Mouse (Mus musculus): Measurements from ENCODE around the gene Fbxw20. TPM values are rescaled to one million over a fixed set of nuclear protein-coding genes. Genes with fewer than 3 reads are reported as not detected.
"Not testable (repeated sequence)": the region's sequence is repeated elsewhere in the genome, so short reads cannot be mapped to it uniquely, and the experiment has no call there.

The Fbxw20 gene
- polyA plus RNA-seq (2014; fragmentation: Nextera tagmentation; extraction: Ambion mirVana), result not detected in 2 replicates

DNA sequence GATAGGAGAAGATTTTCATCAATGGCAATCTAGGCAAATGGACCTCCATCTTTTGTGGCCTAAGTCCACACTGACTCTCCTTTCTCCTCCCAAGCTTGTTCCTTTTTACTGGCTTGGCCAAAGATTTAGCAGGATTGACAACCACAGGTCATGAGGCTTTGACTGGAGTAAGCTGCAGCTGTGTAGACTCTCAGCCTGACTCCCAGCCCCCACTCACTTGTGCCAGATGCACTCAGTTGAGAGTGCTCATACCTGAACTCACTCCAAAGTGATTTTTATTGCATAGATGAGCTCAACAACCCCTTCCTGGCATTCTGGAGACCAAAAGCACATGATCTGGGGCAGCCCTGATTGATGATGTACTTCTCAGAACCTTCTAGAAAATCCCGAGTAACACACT lies at the start of gene Fbxw20:
Fbxw20 (minus strand) TSS at position 101 of the 400 bp plus-strand sequence.
- H3K4me3 ChIP-seq (ENCODE audit: low read depth, low read length), result no peak within 1 kb of the TSS
- ATAC-seq (ENCODE audit: low FRiP score), result no peak
- no peaks in the 10 kb centered on the region for H3K27me3 ChIP-seq (ENCODE audit: control insufficient read depth, insufficient read depth, low read length)
- H3K27ac ChIP-seq (ENCODE audit: low read depth, low read length), result no peak within 1 kb of the TSS
- DNase-seq (ENCODE audit: low spot score, missing footprints), result no peak
- H3K4me2 ChIP-seq, result no peak within 1 kb of the TSS
- H3K36me3 ChIP-seq (ENCODE audit: control insufficient read depth, insufficient read depth, low read length), result no peaks in the 10 kb centered on the region
- no peak within 1 kb of the TSS for H3K9ac ChIP-seq (ENCODE audit: low read length)
- no peaks in the 10 kb centered on the region for H3K4me1 ChIP-seq (ENCODE audit: control insufficient read depth, insufficient read depth, low read length)
- no peaks in the 10 kb centered on the region for H3K9me3 ChIP-seq (ENCODE audit: control insufficient read depth, low read length)
- 100% methylated on average over 1 of the region's 1 CpGs for WGBS

DNA sequence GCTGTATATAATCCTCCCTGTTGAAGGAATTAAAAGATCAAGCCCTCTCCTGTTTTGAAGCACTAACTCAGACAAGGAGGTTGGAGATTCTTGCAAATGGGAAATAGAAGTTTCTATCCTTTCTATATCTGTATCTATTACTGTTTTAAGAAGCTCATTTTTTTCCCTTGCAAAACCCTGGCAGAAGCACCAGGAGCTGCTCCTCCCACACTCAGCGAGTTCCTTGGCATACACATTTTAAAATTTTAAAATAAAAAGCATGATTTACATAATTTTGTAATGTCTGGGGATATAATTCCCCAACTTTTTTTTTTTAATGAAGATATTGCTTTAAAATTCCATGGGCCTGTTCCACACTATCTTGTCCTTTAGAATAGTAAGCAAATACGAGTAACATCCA lies 28.5 kb upstream of the Fbxw20 start:
- 78% methylated on average over 2 of the region's 2 CpGs for WGBS
- H3K9ac ChIP-seq (ENCODE audit: low read length), result no peak overlapping the region
- ATAC-seq (ENCODE audit: low FRiP score), result no peak

DNA sequence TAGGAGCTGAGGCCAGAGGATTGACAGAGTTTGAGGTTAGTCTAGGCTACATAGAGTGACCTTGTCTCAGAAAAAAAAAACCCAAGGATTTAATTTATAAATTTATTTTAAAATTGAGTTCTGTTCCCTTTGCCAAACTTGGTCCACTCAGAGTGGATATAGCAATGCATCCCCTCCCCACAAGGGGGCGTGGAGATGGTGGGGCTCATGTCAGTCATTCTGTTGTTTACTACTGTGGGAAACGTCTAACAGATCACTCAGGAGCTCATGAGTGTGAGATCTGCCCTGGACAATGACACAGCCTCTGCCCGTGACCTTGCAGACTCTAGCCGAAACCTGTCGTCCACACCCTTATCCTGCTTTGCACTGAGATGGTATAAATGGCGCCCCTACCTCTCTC lies 16.1 kb downstream of the Fbxw20 start:
- Histone ChIP-seq H3K27me3 (ENCODE audit: control insufficient read depth, insufficient read depth, low read length) (no peaks in the 10 kb centered on the region), H3K9me3 (ENCODE audit: control insufficient read depth, low read length) (no peaks in the 10 kb centered on the region), H3K4me2 (no peak overlapping the region), H3K4me1 (ENCODE audit: control insufficient read depth, insufficient read depth, low read length) (no peaks in the 10 kb centered on the region), H3K4me3 (ENCODE audit: low read depth, low read length) (no peak overlapping the region), H3K36me3 (ENCODE audit: control insufficient read depth, insufficient read depth, low read length) (no peaks in the 10 kb centered on the region), H3K27ac (ENCODE audit: low read depth, low read length) (no peak overlapping the region), H3K9ac (ENCODE audit: low read length) (no peak overlapping the region)
- WGBS, result 70% methylated on average over 6 of the region's 6 CpGs
- DNase-seq (ENCODE audit: low spot score, missing footprints) (no peak), ATAC-seq (ENCODE audit: low FRiP score) (no peak)

More for the DNA sequence above, 28.5 kb upstream of the Fbxw20 start:
- H3K4me3 ChIP-seq (ENCODE audit: low read depth, low read length), result no peak overlapping the region
- H3K9me3 ChIP-seq (ENCODE audit: control insufficient read depth, low read length), result no peaks in the 10 kb centered on the region
- no peak overlapping the region for H3K27ac ChIP-seq (ENCODE audit: low read depth, low read length)
- no peaks in the 10 kb centered on the region for H3K27me3 ChIP-seq (ENCODE audit: control insufficient read depth, insufficient read depth, low read length)
- no peak for DNase-seq (ENCODE audit: low spot score, missing footprints)
- H3K4me2 ChIP-seq, result no peak overlapping the region
- no peaks in the 10 kb centered on the region for H3K36me3 ChIP-seq (ENCODE audit: control insufficient read depth, insufficient read depth, low read length)
- H3K4me1 ChIP-seq (ENCODE audit: control insufficient read depth, insufficient read depth, low read length), result no peaks in the 10 kb centered on the region

DNA sequence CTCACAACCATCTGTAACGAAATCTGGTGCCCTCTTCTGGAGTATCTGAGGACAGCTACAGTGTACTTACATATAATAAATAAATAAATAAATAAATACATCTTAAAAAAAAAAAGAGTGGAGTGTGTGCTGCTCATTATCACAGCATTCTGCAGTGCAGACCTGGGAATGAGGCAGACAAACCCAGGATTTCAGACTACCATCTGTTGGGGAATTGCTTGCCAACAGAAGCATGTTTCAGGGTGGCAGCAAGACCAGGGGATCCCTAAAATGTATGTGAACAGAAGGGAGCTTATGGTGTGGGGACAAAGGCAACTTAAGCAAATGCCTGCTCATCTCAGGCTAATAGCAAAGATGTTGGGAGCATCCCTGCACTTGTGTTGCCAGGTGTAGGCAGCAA lies 33.2 kb downstream of the Fbxw20 start:
- not testable (repeated sequence) for H3K4me3 ChIP-seq (ENCODE audit: low read depth, low read length); H3K27me3 ChIP-seq (ENCODE audit: control insufficient read depth, insufficient read depth, low read length); H3K4me1 ChIP-seq (ENCODE audit: control insufficient read depth, insufficient read depth, low read length); H3K4me2 ChIP-seq; ATAC-seq (ENCODE audit: low FRiP score); H3K36me3 ChIP-seq (ENCODE audit: control insufficient read depth, insufficient read depth, low read length); H3K9me3 ChIP-seq (ENCODE audit: control insufficient read depth, low read length); H3K27ac ChIP-seq (ENCODE audit: low read depth, low read length); DNase-seq (ENCODE audit: low spot score, missing footprints); H3K9ac ChIP-seq (ENCODE audit: low read length)
- WGBS, result 40% methylated on average over 1 of the region's 1 CpGs

DNA sequence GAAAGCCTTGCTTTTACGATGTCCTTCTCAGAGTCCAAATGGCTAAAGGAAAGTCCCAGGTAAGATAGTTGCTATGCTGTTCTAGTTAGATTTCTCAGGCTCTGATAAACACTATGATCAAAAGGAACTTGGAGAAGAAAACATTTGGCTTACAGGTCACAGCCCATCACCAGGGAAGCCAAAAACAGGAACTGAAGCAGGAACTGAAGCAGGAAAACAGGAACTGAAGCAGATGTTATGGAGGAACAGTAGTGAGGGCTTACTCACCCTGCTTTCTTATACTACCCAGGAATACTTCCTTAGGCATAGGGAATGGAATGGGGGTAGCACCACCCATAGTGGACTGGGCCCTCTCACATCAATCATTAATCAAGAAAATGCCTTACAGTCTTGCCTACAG lies 34.2 kb downstream of the Fbxw20 start:
- Histone ChIP-seq H3K4me3 (ENCODE audit: low read depth, low read length) (no peak overlapping the region), H3K4me1 (ENCODE audit: control insufficient read depth, insufficient read depth, low read length) (no peaks in the 10 kb centered on the region), H3K4me2 (no peak overlapping the region), H3K36me3 (ENCODE audit: control insufficient read depth, insufficient read depth, low read length) (no peaks in the 10 kb centered on the region), H3K27me3 (ENCODE audit: control insufficient read depth, insufficient read depth, low read length) (no peaks in the 10 kb centered on the region), H3K9ac (ENCODE audit: low read length) (no peak overlapping the region), H3K9me3 (ENCODE audit: control insufficient read depth, low read length) (no peaks in the 10 kb centered on the region), H3K27ac (ENCODE audit: low read depth, low read length) (no peak overlapping the region)
- no peak for ATAC-seq (ENCODE audit: low FRiP score)
- 95% methylated on average over 1 of the region's 1 CpGs for WGBS
- DNase-seq (ENCODE audit: low spot score, missing footprints), result no peak

DNA sequence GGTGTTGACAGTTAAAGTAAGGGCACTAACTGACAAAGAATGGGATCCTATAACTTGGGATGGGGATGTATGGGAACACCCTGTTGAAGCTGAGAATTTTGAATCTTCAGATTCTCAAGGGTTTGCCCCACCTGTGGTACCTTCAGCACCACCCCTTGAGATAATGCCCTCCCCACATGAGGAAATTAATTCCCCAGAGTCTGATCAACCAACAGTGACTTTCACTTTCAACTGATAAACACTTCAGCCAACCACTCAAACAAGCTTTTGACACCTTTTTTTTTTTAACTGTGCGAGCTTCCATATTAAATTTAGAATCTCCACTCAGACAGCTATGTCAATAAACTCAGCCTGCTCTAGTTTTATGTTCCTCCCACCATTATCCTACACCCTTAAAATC lies 35.2 kb downstream of the Fbxw20 start:
- Histone ChIP-seq H3K9ac (ENCODE audit: low read length) (no peak overlapping the region), H3K4me1 (ENCODE audit: control insufficient read depth, insufficient read depth, low read length) (no peaks in the 10 kb centered on the region), H3K27me3 (ENCODE audit: control insufficient read depth, insufficient read depth, low read length) (no peaks in the 10 kb centered on the region), H3K4me3 (ENCODE audit: low read depth, low read length) (no peak overlapping the region), H3K27ac (ENCODE audit: low read depth, low read length) (no peak overlapping the region), H3K36me3 (ENCODE audit: control insufficient read depth, insufficient read depth, low read length) (no peaks in the 10 kb centered on the region), H3K4me2 (no peak overlapping the region), H3K9me3 (ENCODE audit: control insufficient read depth, low read length) (no peaks in the 10 kb centered on the region)
- 77% methylated on average over 1 of the region's 1 CpGs for WGBS
- no peak for DNase-seq (ENCODE audit: low spot score, missing footprints)
- ATAC-seq (ENCODE audit: low FRiP score), result no peak

DNA sequence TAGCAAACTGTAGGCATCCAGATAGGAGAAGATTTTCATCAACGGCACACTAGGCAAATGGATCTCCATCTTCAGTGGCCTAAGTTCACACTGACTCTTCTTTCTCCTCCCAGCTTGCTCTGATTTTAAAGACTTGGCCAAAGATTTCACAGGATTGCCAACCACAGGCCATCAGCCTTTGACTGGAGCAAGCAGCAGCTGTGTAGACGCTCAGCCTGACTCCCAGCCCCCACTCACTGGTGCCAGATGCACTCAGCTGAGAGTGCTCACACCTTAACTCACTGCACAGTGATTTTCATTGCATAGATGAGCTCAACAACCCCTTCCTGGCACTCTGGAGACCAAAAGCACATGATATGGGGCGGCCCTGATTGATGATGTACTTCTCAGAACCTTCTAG lies 38.7 kb downstream of the Fbxw20 start, which contains the start of gene Fbxw13:
Fbxw13 (minus strand) TSS at position 101 of the 400 bp plus-strand sequence.
- H3K9ac ChIP-seq (ENCODE audit: low read length); H3K4me3 ChIP-seq (ENCODE audit: low read depth, low read length); H3K4me2 ChIP-seq; H3K27me3 ChIP-seq (ENCODE audit: control insufficient read depth, insufficient read depth, low read length); H3K4me1 ChIP-seq (ENCODE audit: control insufficient read depth, insufficient read depth, low read length); H3K36me3 ChIP-seq (ENCODE audit: control insufficient read depth, insufficient read depth, low read length); H3K27ac ChIP-seq (ENCODE audit: low read depth, low read length); ATAC-seq (ENCODE audit: low FRiP score); H3K9me3 ChIP-seq (ENCODE audit: control insufficient read depth, low read length); DNase-seq (ENCODE audit: low spot score, missing footprints): not testable (repeated sequence)
- WGBS, result 80% methylated on average over 3 of the region's 3 CpGs

DNA sequence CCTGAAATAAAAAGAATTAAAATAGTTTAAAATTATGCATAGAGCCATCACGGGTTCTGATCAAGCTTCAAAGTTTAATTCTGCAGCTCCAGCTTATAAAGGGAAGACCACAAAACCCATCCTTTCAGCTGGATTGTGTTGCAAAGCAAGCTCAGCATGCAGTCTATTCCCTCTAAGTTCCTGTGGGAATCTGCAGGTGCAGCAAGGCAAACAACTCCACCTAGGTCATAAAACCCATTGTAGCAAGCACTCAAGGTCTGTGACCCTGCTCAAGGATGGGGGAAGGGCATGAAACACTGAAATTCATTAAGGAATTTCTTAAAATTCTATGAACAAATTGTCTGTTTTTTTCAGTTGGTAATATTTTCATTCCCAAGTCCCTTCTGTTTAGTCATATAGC lies 57.3 kb downstream of the Fbxw20 start:
- no peak overlapping the region for H3K4me3 ChIP-seq (ENCODE audit: low read depth, low read length)
- no peaks in the 10 kb centered on the region for H3K4me1 ChIP-seq (ENCODE audit: control insufficient read depth, insufficient read depth, low read length)
- 81% methylated on average over 1 of the region's 1 CpGs for WGBS
- ATAC-seq (ENCODE audit: low FRiP score) (no peak), DNase-seq (ENCODE audit: low spot score, missing footprints) (no peak)
- H3K27me3 ChIP-seq (ENCODE audit: control insufficient read depth, insufficient read depth, low read length), result no peaks in the 10 kb centered on the region
- no peak overlapping the region for H3K4me2 ChIP-seq
- no peaks in the 10 kb centered on the region for H3K9me3 ChIP-seq (ENCODE audit: control insufficient read depth, low read length)
- no peaks in the 10 kb centered on the region for H3K36me3 ChIP-seq (ENCODE audit: control insufficient read depth, insufficient read depth, low read length)
- H3K9ac ChIP-seq (ENCODE audit: low read length), result no peak overlapping the region
- H3K27ac ChIP-seq (ENCODE audit: low read depth, low read length), result no peak overlapping the region

DNA sequence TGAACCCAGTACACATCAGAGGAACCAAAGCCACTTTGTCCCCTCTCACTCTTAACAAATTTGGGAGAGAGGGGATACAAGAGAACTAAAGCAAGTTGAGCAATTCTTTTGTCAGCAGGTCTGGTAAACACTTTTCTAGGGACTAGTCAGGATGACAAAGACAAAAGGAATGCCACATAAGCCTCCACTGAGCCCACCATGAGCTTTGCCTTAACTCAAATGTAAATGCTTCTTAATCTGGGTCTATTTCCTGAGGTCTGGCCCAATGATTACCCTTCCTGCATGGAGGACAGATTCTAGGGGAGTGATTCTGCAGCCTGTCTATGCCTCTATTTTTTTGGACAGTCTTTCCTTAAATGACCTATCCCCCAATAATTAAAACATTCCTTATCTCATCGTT lies 58.3 kb downstream of the Fbxw20 start:
- Histone ChIP-seq H3K4me2 (no peak overlapping the region), H3K9me3 (ENCODE audit: control insufficient read depth, low read length) (no peaks in the 10 kb centered on the region), H3K9ac (ENCODE audit: low read length) (no peak overlapping the region), H3K27ac (ENCODE audit: low read depth, low read length) (no peak overlapping the region), H3K4me1 (ENCODE audit: control insufficient read depth, insufficient read depth, low read length) (no peaks in the 10 kb centered on the region), H3K36me3 (ENCODE audit: control insufficient read depth, insufficient read depth, low read length) (no peaks in the 10 kb centered on the region), H3K4me3 (ENCODE audit: low read depth, low read length) (no peak overlapping the region), H3K27me3 (ENCODE audit: control insufficient read depth, insufficient read depth, low read length) (no peaks in the 10 kb centered on the region)
- no peak for ATAC-seq (ENCODE audit: low FRiP score)
- no peak for DNase-seq (ENCODE audit: low spot score, missing footprints)
- WGBS, result 84% methylated on average over 1 of the region's 1 CpGs
